Mouse (Mus musculus) embryonic facial prominence, embryonic 12.5 days (tissue): Measurements from ENCODE around the gene 1700001C19Rik. TPM values are rescaled to one million over a fixed set of nuclear protein-coding genes. Genes with fewer than 3 reads are reported as not detected.

Source experiments
- ATAC-seq: fragments of 200-750 bp; cut with Nextera tagmentation; 2 replicates; pipeline ENCODE4 v1.8.0; 2017; ENCODE audit not compliant: insufficient number of reproducible peaks, insufficient read depth, low FRiP score, low TSS enrichment
- H3K27ac ChIP-seq: fragments of 300-500 bp; sonication (generic); 2 replicates; pipeline ENCODE4 v1.5.1; 2016; ENCODE audit warnings: mild to moderate bottlenecking
- H3K27me3 ChIP-seq: fragments of 300-500 bp; sonication (generic); 2 replicates; pipeline ENCODE4 v1.6.1; 2016; ENCODE audit warnings: mild to moderate bottlenecking, moderate library complexity
- H3K36me3 ChIP-seq: fragments of 300-500 bp; sonication (generic); 2 replicates; pipeline ENCODE4 v1.6.1; 2016; ENCODE audit warnings: mild to moderate bottlenecking
- H3K4me1 ChIP-seq: fragments of 300-500 bp; sonication (generic); 2 replicates; pipeline ENCODE4 v1.6.1; 2016
- H3K4me2 ChIP-seq: fragments of 300-500 bp; sonication (generic); replicated peaks from 2 replicates; pipeline ENCODE4 v1.6.1; 2016; ENCODE audit warnings: mild to moderate bottlenecking, moderate library complexity
- H3K4me3 ChIP-seq: fragments of 300-500 bp; sonication (generic); 2 replicates; pipeline ENCODE4 v1.5.1; 2016; ENCODE audit warnings: mild to moderate bottlenecking
- H3K9ac ChIP-seq: fragments of 300-500 bp; sonication (generic); 2 replicates; pipeline ENCODE4 v1.6.1; 2016; ENCODE audit warnings: mild to moderate bottlenecking, moderate library complexity
- H3K9me3 ChIP-seq: fragments of 300-500 bp; sonication (generic); 2 replicates; pipeline ENCODE4 v1.6.1; 2016; ENCODE audit warnings: mild to moderate bottlenecking, moderate library complexity
- WGBS: fragments of 180-500 bp; shearing (Covaris S2); methylation state at CpG from one replicate; pipeline ENCODE4 v1.1.7; 2016; 5-methylcytosine and 5-hydroxymethylcytosine counted together
- polyA plus RNA-seq: library from polyadenylated mRNA; unstranded; fragments of >200 nt; fragmentation: Nextera tagmentation; extraction: Ambion mirVana; gene quantifications from 2 replicates; pipeline ENCODE4 v1.2.1, GENCODE M21; 2016

The 1700001C19Rik gene
- polyA plus RNA-seq, result 0.25 and 0.41 TPM in 2 replicates

DNA sequence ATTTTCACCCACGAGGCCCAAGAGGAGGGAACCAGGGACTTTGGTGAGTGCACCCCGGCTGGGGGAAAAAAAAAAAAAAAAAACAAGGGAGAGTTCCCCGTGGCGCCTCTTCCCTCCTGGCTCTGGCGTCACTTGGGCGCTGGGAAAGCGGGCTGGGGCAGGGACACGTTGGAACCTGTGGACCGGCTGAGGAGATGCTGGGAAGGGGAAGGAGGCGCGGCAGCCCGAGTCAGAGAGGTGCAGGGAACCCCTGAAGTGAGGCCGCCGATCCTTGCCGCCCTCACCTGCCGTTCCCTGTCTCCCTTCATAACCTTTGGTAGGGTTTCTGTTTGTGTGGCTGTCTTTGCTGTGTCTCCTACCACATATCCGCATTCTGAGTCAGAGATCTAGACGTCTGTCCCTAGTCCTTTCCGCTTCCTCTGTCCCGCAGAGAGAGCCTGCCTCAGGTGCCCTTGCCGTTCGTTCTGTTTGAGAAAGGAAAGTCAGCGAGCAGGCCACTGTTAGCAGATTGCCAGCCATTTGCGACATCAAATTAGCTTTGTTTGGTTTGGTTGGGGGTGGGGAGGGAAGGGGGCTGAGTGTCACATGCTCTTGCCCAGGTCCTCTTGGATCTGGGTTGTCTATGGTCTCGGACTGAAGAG, at the start of gene 1700001C19Rik:
TSS of gene 1700001C19Rik (minus strand) at position 470 of the 641 bp plus-strand sequence.
- H3K9me3 ChIP-seq, result no peaks in the 10 kb centered on the region
- no peak for ATAC-seq
- 1% methylated on average over 25 of the region's 25 CpGs for WGBS
- H3K36me3 ChIP-seq, result no peaks in the 10 kb centered on the region
- peaks cover 15% of the 10 kb centered on the region for H3K4me1 ChIP-seq
- peak within 1 kb of the TSS; percentile 73 for H3K4me2 ChIP-seq
- H3K9ac ChIP-seq, result peak within 1 kb of the TSS; percentile 33
- H3K27me3 ChIP-seq, result peaks cover 39% of the 10 kb centered on the region
- H3K27ac ChIP-seq, result no peak within 1 kb of the TSS
- H3K4me3 ChIP-seq, result peak within 1 kb of the TSS; percentile 41

DNA sequence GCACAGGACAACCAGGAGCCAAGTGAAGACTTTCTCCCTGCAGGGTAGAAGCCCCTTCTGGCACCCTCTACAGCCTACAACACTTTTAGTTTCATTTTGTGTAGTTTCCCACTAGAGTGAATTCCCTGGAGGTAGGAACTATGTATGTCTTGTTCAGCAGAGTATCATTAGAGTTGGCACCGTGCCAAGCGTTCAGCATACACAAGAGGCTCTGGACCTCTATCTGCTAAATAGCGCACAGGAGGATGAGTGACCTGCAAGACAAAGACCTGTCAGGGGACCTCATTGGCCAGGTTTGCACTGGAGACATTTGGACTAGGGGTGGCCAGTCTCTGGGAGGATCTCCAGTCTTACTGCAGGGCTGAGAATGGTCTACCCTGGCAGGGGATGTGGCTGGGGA, 48.6 kb upstream of the 1700001C19Rik start:
- no peak overlapping the region for H3K27ac ChIP-seq

DNA sequence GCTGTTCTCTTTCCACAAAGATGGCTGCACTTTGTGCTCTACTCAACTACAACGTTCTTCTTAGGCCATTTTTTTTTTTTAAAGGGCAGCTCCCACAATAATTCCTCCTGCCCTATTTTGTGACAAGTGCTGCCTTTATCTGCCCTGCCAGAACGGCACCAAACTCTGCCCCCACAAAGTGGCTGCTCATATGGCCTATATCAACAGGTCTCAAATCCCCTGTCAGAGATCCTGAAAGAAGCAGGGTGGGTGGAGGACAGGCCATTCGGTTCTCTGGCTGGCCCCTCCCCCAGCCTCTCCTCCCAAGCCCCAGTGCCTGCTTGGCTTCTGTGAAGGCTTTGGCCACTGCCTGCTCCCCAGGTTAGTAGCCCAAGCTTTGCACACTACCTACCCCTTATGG, 47.8 kb upstream of the 1700001C19Rik start:
- Histone ChIP-seq H3K9me3 (no peaks in the 10 kb centered on the region), H3K4me2 (no peak overlapping the region), H3K36me3 (peaks cover 18% of the 10 kb centered on the region), H3K27ac (peak overlapping the region; percentile 65), H3K4me1 (peaks cover 22% of the 10 kb centered on the region), H3K27me3 (no peaks in the 10 kb centered on the region), H3K9ac (no peak overlapping the region), H3K4me3 (no peak overlapping the region)
- ATAC-seq, result no peak
- 7% methylated on average over 3 of the region's 3 CpGs for WGBS

More for the DNA sequence above, 48.6 kb upstream of the 1700001C19Rik start:
- no peak overlapping the region for H3K4me3 ChIP-seq
- no peak overlapping the region for H3K4me2 ChIP-seq
- no peak for ATAC-seq
- H3K27me3 ChIP-seq, result no peaks in the 10 kb centered on the region
- H3K36me3 ChIP-seq, result peaks cover 26% of the 10 kb centered on the region
- no peak overlapping the region for H3K9ac ChIP-seq
- WGBS, result 84% methylated on average over 3 of the region's 3 CpGs
- peaks cover 22% of the 10 kb centered on the region for H3K4me1 ChIP-seq
- H3K9me3 ChIP-seq, result no peaks in the 10 kb centered on the region

DNA sequence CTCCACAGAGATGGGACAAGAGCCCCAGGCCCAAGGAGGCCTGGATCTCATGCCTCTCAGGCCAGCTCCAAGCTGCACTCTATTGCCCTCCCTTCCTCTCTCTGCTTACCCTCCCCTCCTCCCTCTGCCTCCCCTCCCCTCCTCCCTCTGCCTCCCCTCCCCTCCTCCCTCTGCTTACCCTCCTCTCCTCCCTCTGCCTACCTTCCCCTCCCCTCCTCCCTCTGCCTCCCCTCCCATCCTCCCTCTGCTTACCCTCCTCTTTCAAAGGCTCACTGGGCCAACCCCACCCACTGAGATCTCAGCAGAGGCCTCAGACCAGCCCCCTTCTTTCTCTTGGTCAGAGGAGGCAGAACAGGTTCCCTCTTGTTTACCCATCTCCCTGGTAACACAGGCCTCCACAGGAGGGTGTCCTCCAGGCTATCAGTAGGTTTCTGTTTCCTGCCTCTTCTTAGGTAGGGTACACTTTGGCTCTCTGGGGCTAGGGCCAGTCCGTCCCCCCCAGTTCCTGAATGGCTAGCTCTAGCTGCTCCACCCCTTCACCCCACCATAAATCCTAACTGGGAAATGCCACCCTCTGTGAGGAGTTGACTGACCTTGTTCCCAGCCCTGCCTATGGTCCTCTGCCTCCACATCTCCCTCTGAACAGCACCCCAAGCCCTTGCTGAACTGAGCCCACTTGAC, 47.2 kb upstream of the 1700001C19Rik start:
- no peak overlapping the region for H3K9ac ChIP-seq
- H3K27ac ChIP-seq, result peak overlapping the region; percentile 65
- H3K9me3 ChIP-seq, result no peaks in the 10 kb centered on the region
- no peak overlapping the region for H3K4me3 ChIP-seq
- no peak overlapping the region for H3K4me2 ChIP-seq
- ATAC-seq, result peak; percentile 42
- no peaks in the 10 kb centered on the region for H3K27me3 ChIP-seq
- peaks cover 22% of the 10 kb centered on the region for H3K4me1 ChIP-seq
- H3K36me3 ChIP-seq, result peaks cover 11% of the 10 kb centered on the region
- 28% methylated on average over 1 of the region's 1 CpGs for WGBS

DNA sequence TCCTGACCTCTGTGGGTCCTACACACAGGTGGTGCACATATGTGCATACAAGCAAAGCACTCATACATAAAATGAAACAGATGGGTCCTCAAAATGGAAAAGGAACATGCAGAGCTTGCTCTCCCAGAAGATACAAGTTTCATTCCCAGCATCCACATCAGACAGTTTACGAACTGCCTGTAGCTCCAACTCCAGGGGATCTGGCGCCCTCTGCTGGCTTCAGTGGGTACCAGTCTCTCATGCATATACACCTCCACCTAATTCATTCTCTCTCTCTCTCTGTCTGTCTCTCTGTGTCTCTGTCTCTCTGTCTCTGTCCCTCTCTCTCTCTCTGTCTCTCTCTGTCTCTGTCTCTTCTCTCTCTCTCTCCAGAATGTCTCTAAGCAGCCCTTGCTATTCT, 45.2 kb upstream of the 1700001C19Rik start:
- no peaks in the 10 kb centered on the region for H3K27me3 ChIP-seq
- H3K27ac ChIP-seq, result no peak overlapping the region
- no peaks in the 10 kb centered on the region for H3K36me3 ChIP-seq
- no peak overlapping the region for H3K4me3 ChIP-seq
- no peak for ATAC-seq
- no peaks in the 10 kb centered on the region for H3K9me3 ChIP-seq
- 48% methylated on average over 2 of the region's 2 CpGs for WGBS
- H3K4me1 ChIP-seq, result peaks cover 22% of the 10 kb centered on the region
- no peak overlapping the region for H3K9ac ChIP-seq
- no peak overlapping the region for H3K4me2 ChIP-seq

DNA sequence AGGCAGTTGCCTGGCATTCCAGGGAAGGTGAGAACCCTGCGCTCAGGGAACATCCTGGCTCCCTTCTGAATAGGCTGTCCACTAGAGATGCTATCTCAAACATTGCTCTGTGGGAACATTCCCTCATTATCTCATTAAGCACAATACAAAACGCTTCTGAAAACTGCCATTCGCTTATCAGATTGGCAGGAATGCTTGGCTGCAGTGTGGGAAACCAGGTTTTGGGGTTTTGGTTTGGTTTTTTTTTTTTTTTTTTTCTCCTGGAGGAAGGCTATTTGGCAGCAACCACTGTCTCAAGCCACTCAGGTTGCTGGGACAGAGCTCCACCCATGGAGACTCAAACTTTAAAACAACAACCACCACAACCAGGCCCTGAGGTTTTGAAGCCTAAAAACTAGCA, 42.7 kb upstream of the 1700001C19Rik start:
- H3K4me2 ChIP-seq, result no peak overlapping the region
- H3K27ac ChIP-seq, result no peak overlapping the region
- H3K4me1 ChIP-seq, result peaks cover 6% of the 10 kb centered on the region
- WGBS, result 58% methylated on average over 3 of the region's 3 CpGs
- H3K27me3 ChIP-seq, result no peaks in the 10 kb centered on the region
- H3K36me3 ChIP-seq, result no peaks in the 10 kb centered on the region
- ATAC-seq, result no peak
- H3K4me3 ChIP-seq, result no peak overlapping the region
- H3K9me3 ChIP-seq, result no peaks in the 10 kb centered on the region
- H3K9ac ChIP-seq, result no peak overlapping the region

DNA sequence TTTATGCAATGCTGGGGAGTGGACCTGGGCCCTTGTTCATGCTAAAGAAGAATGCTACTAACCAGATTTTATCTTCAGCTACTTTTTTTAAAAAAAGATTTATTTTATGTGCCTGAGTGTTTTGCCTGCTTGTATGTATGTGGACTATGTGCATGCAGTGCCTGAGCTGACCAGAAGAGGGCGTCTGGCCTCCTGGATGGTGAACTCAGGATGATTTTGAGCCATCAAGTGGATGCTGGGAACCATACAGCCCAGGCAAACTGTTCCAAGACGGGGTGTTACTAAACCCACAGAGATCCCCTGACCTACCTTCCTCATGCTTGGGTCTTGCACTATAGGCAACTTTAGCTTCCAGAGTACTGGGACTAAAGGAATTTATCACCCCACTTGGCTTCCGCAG, 38.5 kb upstream of the 1700001C19Rik start:
- Histone ChIP-seq H3K27me3 (no peaks in the 10 kb centered on the region), H3K9ac (no peak overlapping the region), H3K27ac (no peak overlapping the region), H3K4me2 (no peak overlapping the region), H3K9me3 (no peaks in the 10 kb centered on the region), H3K36me3 (no peaks in the 10 kb centered on the region), H3K4me3 (no peak overlapping the region), H3K4me1 (no peaks in the 10 kb centered on the region)
- WGBS, result 58% methylated on average over 3 of the region's 3 CpGs
- no peak for ATAC-seq

DNA sequence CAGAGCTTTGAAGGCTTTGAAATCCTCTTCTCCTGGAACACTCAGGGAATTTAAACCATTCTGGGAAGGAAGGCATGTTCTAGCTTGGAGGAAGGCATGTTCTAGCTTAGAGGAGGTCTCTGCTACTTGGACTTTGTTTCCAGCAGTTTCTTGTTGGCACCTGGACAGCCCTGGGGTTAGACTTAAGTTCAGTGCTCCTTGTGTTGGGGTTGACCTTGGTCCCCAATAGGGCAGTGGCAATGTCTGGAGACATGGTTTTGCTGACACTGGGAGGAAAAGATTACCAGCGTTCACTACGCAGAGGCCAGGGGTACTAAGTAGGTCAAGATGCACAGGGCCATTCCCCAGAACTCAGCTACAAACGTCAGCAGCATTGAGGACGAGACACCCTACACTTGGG, 38.0 kb upstream of the 1700001C19Rik start:
- H3K9me3 ChIP-seq, result no peaks in the 10 kb centered on the region
- H3K27ac ChIP-seq, result no peak overlapping the region
- no peaks in the 10 kb centered on the region for H3K36me3 ChIP-seq
- WGBS, result 82% methylated on average over 4 of the region's 4 CpGs
- H3K9ac ChIP-seq, result no peak overlapping the region
- no peaks in the 10 kb centered on the region for H3K27me3 ChIP-seq
- no peak overlapping the region for H3K4me2 ChIP-seq
- ATAC-seq, result no peak
- H3K4me3 ChIP-seq, result no peak overlapping the region
- no peaks in the 10 kb centered on the region for H3K4me1 ChIP-seq

DNA sequence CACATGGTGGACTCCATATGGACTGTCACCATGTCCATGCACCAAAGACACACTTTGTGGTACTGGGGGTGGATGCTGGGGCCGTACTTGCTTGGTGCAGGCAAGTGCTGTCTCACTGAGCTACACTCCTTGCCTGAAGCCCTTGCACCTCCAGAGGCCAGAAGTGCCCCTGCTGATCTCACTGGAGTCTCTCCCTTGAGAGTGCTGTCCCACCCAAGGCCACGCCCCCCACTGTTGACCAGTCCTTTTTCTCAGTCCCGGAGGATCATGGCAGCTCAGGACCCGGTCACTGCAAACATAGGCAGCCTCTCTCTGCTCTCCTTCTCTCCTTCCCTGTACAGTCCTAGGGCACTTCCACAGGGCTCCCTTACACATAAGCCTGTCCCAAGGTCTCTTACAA, 37.1 kb upstream of the 1700001C19Rik start:
- no peak overlapping the region for H3K9ac ChIP-seq
- WGBS, result 81% methylated on average over 4 of the region's 4 CpGs
- H3K9me3 ChIP-seq, result no peaks in the 10 kb centered on the region
- H3K4me1 ChIP-seq, result no peaks in the 10 kb centered on the region
- H3K36me3 ChIP-seq, result no peaks in the 10 kb centered on the region
- no peak overlapping the region for H3K27ac ChIP-seq
- no peak overlapping the region for H3K4me2 ChIP-seq
- H3K4me3 ChIP-seq, result no peak overlapping the region
- no peak for ATAC-seq
- peaks cover 6% of the 10 kb centered on the region for H3K27me3 ChIP-seq

DNA sequence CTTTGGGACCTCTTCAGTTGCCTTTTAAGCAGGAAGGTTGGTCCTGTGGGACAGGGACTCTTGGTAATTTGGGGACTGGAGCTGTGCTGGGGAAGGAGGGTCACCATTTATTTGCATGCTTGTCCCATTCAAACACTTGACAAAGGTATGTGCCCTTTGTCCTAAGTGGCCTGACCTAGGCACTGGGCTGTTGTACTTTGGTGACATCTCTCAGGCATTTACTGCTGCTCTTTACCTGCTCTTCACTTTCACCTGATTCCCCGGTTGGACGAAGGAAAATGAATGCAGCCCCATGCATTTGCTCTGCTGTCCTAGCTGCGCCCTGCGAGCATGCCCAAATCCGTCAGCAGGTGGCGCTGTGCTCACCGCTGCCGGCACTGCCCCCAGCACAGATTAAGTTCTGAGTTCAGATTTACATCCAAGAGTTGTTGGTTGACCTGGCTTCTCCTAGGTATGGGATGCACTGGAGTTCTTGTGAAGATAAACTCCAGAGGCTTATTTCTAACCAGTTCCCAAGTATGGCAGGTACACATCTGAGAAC, 36.3 kb upstream of the 1700001C19Rik start:
- Histone ChIP-seq H3K4me2 (no peak overlapping the region), H3K27ac (no peak overlapping the region), H3K9ac (no peak overlapping the region), H3K4me3 (no peak overlapping the region), H3K9me3 (no peaks in the 10 kb centered on the region), H3K27me3 (peaks cover 13% of the 10 kb centered on the region), H3K4me1 (0 out of 2 replicates have a peak, but pooled peaks cover 2% of the 10 kb centered on the region), H3K36me3 (no peaks in the 10 kb centered on the region)
- WGBS, result 19% methylated on average over 8 of the region's 8 CpGs
- no peak for ATAC-seq

DNA sequence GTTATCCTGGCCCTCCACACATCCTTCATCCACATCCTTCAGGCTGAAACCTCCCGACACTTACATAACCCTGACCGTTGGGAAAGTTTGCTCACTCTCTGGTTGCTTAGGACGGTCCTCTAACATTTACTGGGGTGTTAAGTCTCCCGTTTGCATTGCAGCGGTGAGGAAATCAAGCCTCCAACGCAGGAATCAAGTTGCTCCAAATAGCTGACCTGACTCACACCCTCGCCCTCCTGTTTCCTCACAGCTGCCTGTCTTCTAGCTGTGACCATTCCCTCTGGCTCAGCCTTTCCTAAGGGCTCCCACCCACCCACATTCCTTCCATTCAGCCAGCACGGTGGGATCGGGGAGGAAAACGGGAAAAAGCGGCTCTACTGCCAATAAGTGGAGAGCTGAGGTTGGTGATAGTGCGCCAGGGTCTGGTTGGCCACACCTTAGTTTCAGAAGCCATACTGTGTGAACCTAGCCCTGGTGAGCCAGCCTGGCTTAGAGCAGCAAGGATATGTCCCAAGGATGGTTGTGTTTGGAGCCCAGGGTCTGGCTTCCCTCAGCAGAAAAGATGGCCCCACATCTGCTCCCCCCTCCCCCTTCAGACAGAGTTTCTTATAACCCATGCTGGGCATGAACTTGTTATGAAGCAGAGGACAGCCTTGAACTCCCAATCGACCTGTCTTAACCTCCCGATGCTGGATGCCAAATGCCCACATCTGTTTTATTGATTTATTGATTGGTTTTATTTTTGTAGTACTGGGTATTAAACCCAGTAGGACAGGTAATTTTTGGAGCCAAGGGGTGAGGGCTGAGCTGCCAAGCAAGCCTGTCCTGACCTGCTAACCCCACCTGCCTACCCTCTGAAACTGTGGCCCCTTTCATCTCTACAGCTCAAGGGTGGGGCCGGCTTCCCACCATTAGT, 35.5 kb upstream of the 1700001C19Rik start:
- H3K27me3 ChIP-seq, result peaks cover 21% of the 10 kb centered on the region
- ATAC-seq, result no peak
- no peak overlapping the region for H3K4me3 ChIP-seq
- 48% methylated on average over 15 of the region's 15 CpGs for WGBS
- no peaks in the 10 kb centered on the region for H3K36me3 ChIP-seq
- no peak overlapping the region for H3K9ac ChIP-seq
- 0 out of 2 replicates have a peak, but pooled peaks cover 6% of the 10 kb centered on the region for H3K4me1 ChIP-seq
- H3K9me3 ChIP-seq, result no peaks in the 10 kb centered on the region
- H3K4me2 ChIP-seq, result no peak overlapping the region
- H3K27ac ChIP-seq, result no peak overlapping the region
